Mouse (Mus musculus) embryonic facial prominence, embryonic 11.5 days (tissue): ENCODE measurements around the gene Slc27a2. TPM values are rescaled to one million over a fixed set of nuclear protein-coding genes. Genes with fewer than 3 reads are reported as not detected.

Experiments
- polyA plus RNA-seq: library from polyadenylated mRNA; unstranded; fragments of >200 nt; fragmentation: Nextera tagmentation; extraction: Ambion mirVana; gene quantifications from 2 replicates; pipeline ENCODE4 v1.2.1, GENCODE M21; 2014

Slc27a2 gene
- polyA plus RNA-seq, 1 experiment from 2014 or later = 4.6 TPM

Other genes starting within 250 kb of the Slc27a2 start
- gene Atp8b4, start 51.7 kb upstream of the Slc27a2 start, polyA plus RNA-seq = 2.1 and 2.6 TPM in 2 replicates
- gene Hdc, start 66.9 kb downstream of the Slc27a2 start, polyA plus RNA-seq = 1.4 TPM in 2 replicates
- 99.0 and 104 TPM in 2 replicates for gene Gabpb1, start 123.9 kb downstream of the Slc27a2 start, polyA plus RNA-seq
- gene Usp8, start 154.9 kb downstream of the Slc27a2 start, polyA plus RNA-seq = 48.6 and 52.5 TPM in 2 replicates
- gene Usp50, start 231.1 kb downstream of the Slc27a2 start, polyA plus RNA-seq = 1.8 and 2.0 TPM in 2 replicates